Mouse (Mus musculus) forebrain, embryonic 15.5 days (tissue): ENCODE data around the gene Zbtb45. TPM values are rescaled to one million over a fixed set of nuclear protein-coding genes. Genes with fewer than 3 reads are reported as not detected.

Source experiments
- ATAC-seq: fragments of 200-750 bp; cut with Nextera tagmentation; replicated peaks from 2 replicates; pipeline ENCODE4 v1.8.0; 2017; ENCODE audit warnings: mild to moderate bottlenecking, moderate TSS enrichment, moderate library complexity
- H3K27ac ChIP-seq: fragments of 300-500 bp; sonication (generic); replicated peaks from 2 replicates; pipeline ENCODE4 v1.5.1; 2015; ENCODE audit warnings: mild to moderate bottlenecking, inconsistent platforms
- H3K27me3 ChIP-seq: fragments of 300-500 bp; sonication (generic); 2 replicates; pipeline ENCODE4 v1.6.1; 2015; ENCODE audit warnings: inconsistent platforms
- H3K36me3 ChIP-seq: fragments of 300-500 bp; sonication (generic); 2 replicates; pipeline ENCODE4 v1.6.1; 2015; ENCODE audit warnings: mild to moderate bottlenecking, inconsistent platforms
- H3K4me1 ChIP-seq: fragments of 300-500 bp; sonication (generic); 2 replicates; pipeline ENCODE4 v1.6.1; 2015; ENCODE audit warnings: inconsistent platforms
- H3K4me2 ChIP-seq: fragments of 300-500 bp; sonication (generic); replicated peaks from 2 replicates; pipeline ENCODE4 v1.6.1; 2015; ENCODE audit warnings: mild to moderate bottlenecking, inconsistent platforms
- H3K4me3 ChIP-seq: fragments of 300-500 bp; sonication (generic); 2 replicates; pipeline ENCODE4 v1.5.1; 2015; ENCODE audit warnings: mild to moderate bottlenecking, inconsistent platforms
- H3K9ac ChIP-seq: fragments of 300-500 bp; sonication (generic); replicated peaks from 2 replicates; pipeline ENCODE4 v1.6.1; 2015; ENCODE audit warnings: mild to moderate bottlenecking, inconsistent platforms
- H3K9me3 ChIP-seq: fragments of 300-500 bp; sonication (generic); 2 replicates; pipeline ENCODE4 v1.6.1; 2016; ENCODE audit warnings: inconsistent platforms
- WGBS: fragments of 180-500 bp; shearing (Covaris S2); methylation state at CpG from one replicate; pipeline ENCODE4 v1.1.7; 2015; ENCODE audit warnings: mixed read lengths; 5-methylcytosine and 5-hydroxymethylcytosine counted together
- polyA plus RNA-seq: library from polyadenylated mRNA; unstranded; fragments of >200 nt; fragmentation: Nextera tagmentation; extraction: Ambion mirVana; gene quantifications from 2 replicates; pipeline ENCODE4 v1.2.1, GENCODE M21; 2015

Zbtb45 gene
- polyA plus RNA-seq, 1 experiment from 2014 or later: 44.2 TPM

DNA sequence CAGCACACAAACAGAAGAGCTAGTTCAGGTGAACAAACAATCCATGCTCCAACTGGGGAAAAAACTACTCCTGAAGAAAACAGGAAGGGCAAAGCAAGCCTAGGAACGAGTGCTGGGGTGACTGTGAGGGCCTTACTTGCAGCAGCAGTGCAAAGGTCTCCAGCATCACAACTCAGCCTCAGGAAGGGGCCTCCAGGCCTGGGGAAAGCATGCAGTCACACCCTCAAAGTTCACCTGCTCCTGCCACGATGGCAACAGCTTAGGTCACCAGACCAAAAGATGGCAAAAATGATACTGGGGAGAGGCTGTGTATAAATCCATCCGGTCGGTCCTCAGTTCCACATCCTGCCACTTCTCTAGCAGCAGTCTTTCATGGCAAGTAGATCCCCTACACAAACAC is 50.9 kb downstream of the Zbtb45 start:
- Histone ChIP-seq H3K27ac (no peak overlapping the region), H3K4me3 (no peak overlapping the region), H3K9me3 (no peaks in the 10 kb centered on the region), H3K27me3 (no peaks in the 10 kb centered on the region), H3K4me2 (no peak overlapping the region), H3K4me1 (no peaks in the 10 kb centered on the region), H3K36me3 (no peaks in the 10 kb centered on the region), H3K9ac (no peak overlapping the region)
- WGBS: 82% methylated on average over 4 of the region's 4 CpGs
- no peak for ATAC-seq

DNA sequence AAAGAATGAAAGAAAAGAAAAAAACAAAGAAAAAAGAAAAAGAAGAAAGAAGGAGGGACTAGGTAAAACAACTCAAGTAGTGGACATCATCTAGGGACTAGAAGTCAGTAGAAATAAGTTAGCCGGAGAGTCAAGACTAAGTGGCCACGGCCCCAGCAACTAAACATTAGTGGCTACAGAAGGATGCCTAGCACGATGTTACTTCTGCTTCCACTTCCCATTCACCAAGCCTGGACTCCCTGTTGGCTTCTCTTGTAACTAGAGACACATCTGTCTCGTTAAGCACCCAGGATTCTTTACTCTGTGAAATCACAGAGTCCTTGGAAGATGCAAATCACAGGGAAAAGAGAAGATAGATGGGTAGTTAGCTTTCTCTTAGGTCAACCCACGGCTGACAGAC is 52.3 kb downstream of the Zbtb45 start:
- Histone ChIP-seq H3K4me1 (no peaks in the 10 kb centered on the region), H3K9me3 (no peaks in the 10 kb centered on the region), H3K27ac (no peak overlapping the region), H3K4me2 (no peak overlapping the region), H3K36me3 (no peaks in the 10 kb centered on the region), H3K27me3 (no peaks in the 10 kb centered on the region), H3K9ac (no peak overlapping the region), H3K4me3 (no peak overlapping the region)
- WGBS: 68% methylated on average over 5 of the region's 5 CpGs
- no peak for ATAC-seq

DNA sequence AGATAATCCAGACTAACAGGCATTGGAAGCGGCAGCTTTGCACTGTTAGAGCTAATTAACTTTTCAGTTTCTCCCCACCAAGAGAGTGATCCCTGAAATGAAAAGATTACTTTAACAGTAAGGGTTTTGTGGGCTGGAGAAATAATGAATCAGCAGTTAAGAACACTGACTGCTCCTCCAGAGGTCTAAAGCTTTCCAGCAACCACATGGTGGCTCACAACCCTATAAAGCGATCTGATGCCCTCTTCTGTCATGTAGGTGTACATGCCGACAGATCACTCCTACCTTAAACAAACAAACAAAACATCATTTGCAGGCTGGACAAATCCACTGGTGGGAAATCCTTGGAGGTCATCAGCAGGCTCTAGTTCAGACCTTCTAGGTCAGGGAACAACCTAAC is 54.9 kb downstream of the Zbtb45 start:
- H3K4me3 ChIP-seq: no peak overlapping the region
- peaks cover 7% of the 10 kb centered on the region for H3K4me1 ChIP-seq
- 59% methylated on average over 3 of the region's 3 CpGs for WGBS
- no peak overlapping the region for H3K9ac ChIP-seq
- H3K27me3 ChIP-seq: no peaks in the 10 kb centered on the region
- ATAC-seq: no peak
- H3K36me3 ChIP-seq: no peaks in the 10 kb centered on the region
- no peak overlapping the region for H3K27ac ChIP-seq
- no peaks in the 10 kb centered on the region for H3K9me3 ChIP-seq
- H3K4me2 ChIP-seq: no peak overlapping the region

Other genes with a start within 250 kb of the Zbtb45 start
- gene Zscan18, start 206.4 kb downstream of the Zbtb45 start, polyA plus RNA-seq: 21.3 and 22.7 TPM in 2 replicates
- 28.9 and 30.2 TPM in 2 replicates for gene Zfp329, start 191.2 kb downstream of the Zbtb45 start, polyA plus RNA-seq
- gene Zfp110, start 175.3 kb downstream of the Zbtb45 start, polyA plus RNA-seq: 40.2 and 44.1 TPM in 2 replicates
- 8.0 and 8.8 TPM in 2 replicates for gene Zfp128, start 128.9 kb downstream of the Zbtb45 start, polyA plus RNA-seq
- 13.8 TPM in 2 replicates for gene Zscan22, start 112.2 kb downstream of the Zbtb45 start, polyA plus RNA-seq
- gene Rps5, start 87.7 kb downstream of the Zbtb45 start, polyA plus RNA-seq: 659 and 698 TPM in 2 replicates
- 0.61 and 0.84 TPM in 2 replicates for gene Rnf225, start 82.6 kb downstream of the Zbtb45 start, polyA plus RNA-seq
- gene Zfp324, start 44.2 kb downstream of the Zbtb45 start, polyA plus RNA-seq: 15.9 TPM in 2 replicates
- 11.7 and 12.5 TPM in 2 replicates for gene Zfp446, start 32.2 kb downstream of the Zbtb45 start, polyA plus RNA-seq
- gene Slc27a5, start 11.8 kb downstream of the Zbtb45 start, polyA plus RNA-seq: 0.20 and 0.50 TPM in 2 replicates
- gene Trim28, start 10.9 kb downstream of the Zbtb45 start, polyA plus RNA-seq: 252 and 278 TPM in 2 replicates
- 180 and 184 TPM in 2 replicates for gene Chmp2a, start 24.8 kb upstream of the Zbtb45 start, polyA plus RNA-seq
- gene Ube2m, start 28.2 kb upstream of the Zbtb45 start, polyA plus RNA-seq: 118 and 131 TPM in 2 replicates
- gene Mzf1, start 44.7 kb upstream of the Zbtb45 start, polyA plus RNA-seq: 7.9 and 8.7 TPM in 2 replicates
- gene Vmn1r85, start 85.1 kb upstream of the Zbtb45 start, polyA plus RNA-seq: 0.04 and 0.06 TPM in 2 replicates
- gene Vmn1r86, start 109.9 kb upstream of the Zbtb45 start, polyA plus RNA-seq: not detected in 2 replicates
- gene Vmn1r87, start 130.1 kb upstream of the Zbtb45 start, polyA plus RNA-seq: not detected in 2 replicates
- not detected in 2 replicates for gene Vmn1r88, start 149.5 kb upstream of the Zbtb45 start, polyA plus RNA-seq
- not detected in 2 replicates for gene Vmn1r89, start 203.0 kb upstream of the Zbtb45 start, polyA plus RNA-seq